Mouse (Mus musculus) bone marrow macrophage, adult 2 months (primary cell): ENCODE results near the gene Cfl1.

Source experiments
- CTCF ChIP-seq: IDR thresholded peaks from 2 replicates; pipeline ENCODE4 v1.5.1; 2012; ENCODE audit warnings: low read depth, mild to moderate bottlenecking, low read length, moderate library complexity
- POLR2A ChIP-seq: IDR thresholded peaks from 2 replicates; pipeline ENCODE4 v1.6.1; 2012; ENCODE audit warnings: mild to moderate bottlenecking, low read depth, low read length, borderline replicate concordance

- TF ChIP-seq CTCF (no peak), POLR2A (no peak)
These were observed 20.9 kb downstream of the Cfl1 start for GRCm38 (mm10) chr19:5511074-5511632.
